Mouse (Mus musculus) thymus, postnatal 14 days (tissue): ENCODE measurements around the gene Xpo5.

Experiments
- DNase-seq: peaks from one replicate; pipeline ENCODE4 v3.0.0; 2021

Gene Xpo5

DNA sequence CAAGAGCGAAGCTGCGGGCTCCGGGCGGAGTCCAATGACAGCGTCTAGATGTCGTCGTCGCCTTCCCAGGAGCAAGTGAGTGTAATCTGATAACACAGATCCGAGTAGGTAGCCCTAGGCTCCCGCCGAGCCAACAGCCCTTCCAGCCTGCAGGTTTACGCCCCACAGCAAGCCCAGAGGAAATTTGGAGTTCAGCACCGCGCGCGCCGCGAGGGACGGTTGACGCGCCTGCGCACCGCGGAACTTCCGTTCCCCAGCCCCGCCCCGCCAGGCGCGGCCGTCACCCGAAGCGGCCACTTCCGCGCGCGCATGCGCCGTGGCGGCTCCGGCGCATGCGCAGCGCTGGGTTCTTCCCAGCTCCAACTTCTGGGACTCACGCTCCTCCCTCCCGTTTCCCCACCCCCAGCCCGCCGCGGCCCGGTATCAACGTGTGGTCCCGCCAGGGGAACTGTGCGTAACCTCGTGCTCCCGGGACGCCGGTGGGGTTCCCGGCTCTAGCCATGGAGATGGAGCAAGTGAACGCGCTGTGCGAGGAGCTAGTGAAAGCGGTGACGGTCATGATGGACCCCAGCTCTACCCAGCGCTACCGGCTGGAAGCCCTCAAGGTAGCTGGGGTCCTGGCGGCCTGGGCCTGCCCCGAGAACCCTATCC is at the start of gene Xpo5, which contains the start of gene Polh:
Gene Xpo5, plus strand, starts transcription at position 362 of the 651 bp plus-strand sequence.
Gene Polh, minus strand, starts transcription at position 225 of the 651 bp plus-strand sequence.
- DNase-seq: peak; percentile 95

DNA sequence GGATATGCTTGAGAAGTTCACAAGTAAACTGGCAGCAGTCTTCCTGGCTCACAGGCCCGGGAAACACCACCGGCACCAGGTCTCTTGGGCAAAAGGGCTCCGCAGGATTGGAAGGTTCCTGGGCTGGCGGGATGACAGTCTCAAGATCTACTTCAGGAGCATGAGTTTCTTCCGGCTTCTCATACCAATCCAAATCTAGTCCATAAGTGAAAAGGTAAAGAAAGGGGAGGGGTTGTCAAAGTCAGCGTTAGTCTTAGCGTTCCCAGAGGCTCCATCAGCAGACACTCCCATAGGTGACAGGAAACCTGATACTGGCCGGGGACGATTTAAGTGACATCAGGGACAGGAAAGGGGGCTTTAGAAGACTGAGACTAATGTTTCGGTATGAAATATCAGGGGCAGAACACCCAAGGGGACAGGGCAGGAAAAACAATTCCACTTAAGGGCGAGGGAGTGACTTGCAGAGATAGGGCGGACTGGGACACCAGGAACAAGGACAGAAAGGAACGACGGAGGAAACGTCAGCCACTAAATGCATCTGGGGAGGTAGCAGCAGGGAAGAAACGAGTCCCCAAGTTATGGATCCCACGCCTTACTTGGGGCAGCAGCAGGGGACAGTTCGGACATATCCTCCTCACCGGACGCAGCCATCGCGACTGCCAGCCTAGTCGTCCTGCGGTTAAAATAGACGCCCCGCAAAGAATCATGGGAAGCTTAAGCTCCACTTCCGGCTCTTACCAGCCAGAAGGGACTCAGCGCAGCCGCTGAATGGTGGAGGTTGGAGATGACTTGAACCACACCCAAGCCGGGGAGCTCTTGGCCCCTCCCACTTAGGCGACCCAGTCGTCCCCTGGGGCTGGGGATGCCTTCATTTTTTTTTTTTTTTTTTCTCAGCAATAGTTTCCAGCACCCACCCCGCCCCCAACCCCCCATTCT is 49.5 kb upstream of the Xpo5 start, which contains the start of gene Mad2l1bp:
Gene Mad2l1bp, minus strand, starts transcription at position 707 of the 936 bp plus-strand sequence.
- DNase-seq: peak; percentile 93

- no peak for DNase-seq
These were observed 48.2 kb upstream of the Xpo5 start for GRCm38 (mm10) chr17:46154336-46154735.

DNA sequence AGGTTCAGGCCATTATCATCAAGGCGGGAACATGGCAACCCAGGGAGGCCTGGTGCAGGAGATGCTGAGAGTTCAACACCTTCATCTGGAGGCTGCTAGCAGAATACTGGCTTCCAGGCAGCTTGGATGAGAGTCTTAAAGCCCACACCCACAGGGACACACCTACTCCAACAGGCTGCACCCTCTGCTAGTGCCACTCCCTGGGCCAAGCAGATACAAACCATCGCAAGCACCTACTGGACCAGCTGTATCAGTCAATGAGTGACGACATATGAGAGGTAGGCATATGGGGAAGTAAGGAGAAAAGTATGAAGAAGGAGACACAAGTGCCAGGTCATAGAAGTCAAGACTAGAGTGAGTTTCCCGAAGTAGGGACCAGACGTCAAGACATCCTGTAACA is 45.9 kb upstream of the Xpo5 start:
- DNase-seq: no peak

DNA sequence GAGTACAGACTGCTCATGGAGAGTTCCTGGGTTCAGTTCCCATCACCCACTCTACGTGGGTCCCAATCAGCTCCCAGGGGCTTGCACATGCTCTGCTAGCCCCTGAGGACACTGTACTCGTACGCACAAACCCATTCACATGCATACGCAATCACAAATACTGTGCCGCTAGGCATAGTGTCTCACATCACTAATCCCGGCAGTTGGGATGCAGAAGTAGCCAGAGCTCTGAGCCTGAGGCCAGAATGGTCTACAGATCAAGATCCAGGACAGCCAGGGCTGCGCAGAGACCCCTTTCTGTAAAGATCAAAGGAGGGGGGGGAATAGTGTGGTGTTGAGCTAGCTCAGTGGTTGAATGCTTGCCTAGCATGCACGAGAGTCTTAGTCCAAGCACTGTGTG is 45.5 kb upstream of the Xpo5 start:
- DNase-seq: no peak

- DNase-seq: no peak
These were observed 43.3 kb upstream of the Xpo5 start for GRCm38 (mm10) chr17:46159236-46159635.

DNA sequence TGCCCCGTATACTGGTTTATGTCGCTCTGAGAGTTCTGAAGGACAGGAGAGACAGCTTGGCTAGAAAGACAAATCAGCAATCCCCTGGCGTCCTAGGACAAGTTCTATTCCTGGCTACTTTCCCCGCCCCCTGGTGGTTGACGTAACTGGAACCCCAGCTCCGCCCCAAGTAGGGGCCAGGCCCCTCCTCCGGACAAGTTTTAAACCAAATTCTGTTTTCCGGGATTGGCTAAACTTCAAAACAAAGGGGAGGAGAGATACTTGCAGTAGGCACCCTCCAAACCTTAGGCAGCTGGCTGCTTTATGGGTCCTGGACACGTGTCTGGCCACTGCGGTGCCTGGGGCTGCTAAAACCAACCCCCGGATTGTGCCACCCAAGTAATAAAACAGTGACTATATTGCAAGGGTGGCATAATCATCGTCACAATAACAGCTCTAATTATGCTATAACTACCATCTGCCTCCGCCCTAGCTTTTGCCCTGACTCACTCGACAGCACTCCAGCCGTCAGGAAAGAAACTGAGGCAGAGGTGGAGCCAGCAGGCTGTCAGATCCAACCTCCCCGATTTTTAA is 42.4 kb upstream of the Xpo5 start:
- peak; percentile 95 for DNase-seq

DNA sequence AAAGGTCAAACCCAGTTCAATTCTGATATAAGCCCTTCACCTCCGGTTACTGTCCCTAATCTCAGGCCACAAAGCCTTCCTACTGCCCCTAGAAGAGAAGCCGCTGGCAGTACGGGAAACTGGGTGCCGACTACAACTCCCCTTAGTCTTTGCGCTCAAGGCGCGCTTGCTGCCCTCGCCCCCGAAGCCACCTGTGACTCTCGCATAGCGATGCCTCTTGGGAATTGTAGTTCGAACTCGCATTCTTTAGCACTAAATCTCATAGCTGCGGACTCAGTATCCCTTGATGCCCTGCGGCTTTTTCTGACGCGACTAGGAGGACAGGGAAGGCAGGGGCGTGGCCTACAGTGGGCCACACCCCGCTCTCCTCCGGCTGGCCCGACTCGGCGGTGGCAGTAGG is 41.9 kb upstream of the Xpo5 start, which contains the start of gene Gtpbp2:
Gene Gtpbp2, plus strand, starts transcription at position 347 of the 400 bp plus-strand sequence.
- DNase-seq: peak; percentile 96

DNA sequence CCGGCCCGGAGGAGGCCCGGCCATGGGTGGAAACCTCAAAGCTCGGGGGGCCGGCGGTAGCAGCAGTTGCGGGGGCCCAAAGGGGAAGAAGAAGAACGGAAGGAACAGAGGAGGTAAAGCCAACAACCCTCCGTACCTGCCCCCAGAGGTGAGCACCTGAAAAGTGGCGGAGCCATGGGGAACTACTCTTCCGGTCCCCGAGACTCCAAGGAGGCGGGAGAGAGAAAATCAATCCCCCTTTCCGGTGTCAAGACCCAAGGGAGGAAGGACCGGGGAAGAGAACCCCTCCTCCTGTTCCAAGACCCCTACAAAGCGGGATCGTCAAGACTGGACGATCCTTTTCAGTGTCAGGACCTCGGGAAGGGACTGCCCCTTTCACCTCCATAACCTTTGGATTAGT is 41.4 kb upstream of the Xpo5 start:
- DNase-seq: no peak

DNA sequence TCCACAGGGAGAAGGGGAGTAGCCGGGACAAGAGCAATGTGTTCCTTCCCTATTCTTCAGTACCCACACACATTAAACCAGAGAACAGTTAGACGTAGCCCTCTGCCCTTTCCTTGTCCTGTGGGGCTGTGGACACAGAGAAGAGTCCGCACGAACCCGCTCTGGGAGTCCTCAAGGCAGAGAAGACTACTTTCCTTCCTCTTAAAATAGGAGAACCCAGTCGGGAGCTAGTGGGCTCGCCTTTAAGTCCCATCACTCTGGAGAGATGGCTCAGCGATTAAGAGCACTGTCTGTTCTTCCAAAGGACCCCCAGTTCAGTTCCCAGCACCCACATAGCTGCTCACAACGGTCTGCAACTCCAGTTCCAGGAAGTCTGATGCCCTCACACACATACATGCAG is 40.9 kb upstream of the Xpo5 start:
- no peak for DNase-seq

GRCm38 (mm10) chr17:46162551-46162950 is 40.0 kb upstream of the Xpo5 start:
- DNase-seq: peak; percentile 49

DNA sequence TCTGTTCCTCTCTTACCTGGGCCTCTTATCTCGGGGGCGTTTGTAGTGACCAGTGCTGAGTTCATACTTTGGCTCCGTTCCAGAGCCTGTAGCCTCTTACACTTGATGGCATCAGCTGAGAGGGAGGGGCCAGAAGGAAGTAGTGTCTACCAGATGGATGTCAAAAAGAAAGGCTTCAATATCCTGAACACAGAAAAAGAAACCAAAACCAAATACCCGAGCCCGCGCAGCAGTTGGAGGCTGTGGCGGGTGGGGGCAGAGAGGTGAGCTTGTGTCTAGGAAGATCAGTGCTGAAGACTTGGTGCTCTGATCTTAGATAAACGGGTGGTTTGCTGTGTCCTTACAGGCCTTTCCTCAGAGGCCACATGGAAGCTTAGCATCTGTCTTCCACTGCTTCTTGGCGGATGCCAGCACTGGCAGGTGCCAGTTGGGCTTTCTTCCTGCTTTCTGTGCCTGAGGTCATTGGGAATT is 39.6 kb upstream of the Xpo5 start:
- peak; percentile 79 for DNase-seq

DNA sequence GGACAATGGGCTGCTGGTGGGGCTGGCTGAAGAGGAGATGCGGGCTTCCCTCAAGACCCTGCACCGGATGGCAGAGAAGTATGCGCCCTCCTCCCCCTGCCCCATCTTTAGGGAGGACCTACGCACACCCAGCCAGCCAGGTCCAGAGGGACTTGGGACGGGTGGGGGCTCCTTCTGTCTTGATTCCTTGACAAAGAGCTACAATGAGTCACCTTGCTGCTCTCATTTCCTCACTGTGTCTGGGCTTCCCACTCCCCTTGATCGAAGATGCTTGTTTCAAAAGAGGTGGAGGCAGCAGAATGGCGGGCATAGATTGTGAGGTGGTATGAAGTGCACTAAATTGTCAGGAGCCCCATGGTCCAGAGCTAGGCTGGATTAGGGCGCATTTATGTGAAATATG is 38.3 kb upstream of the Xpo5 start:
- no peak for DNase-seq

DNA sequence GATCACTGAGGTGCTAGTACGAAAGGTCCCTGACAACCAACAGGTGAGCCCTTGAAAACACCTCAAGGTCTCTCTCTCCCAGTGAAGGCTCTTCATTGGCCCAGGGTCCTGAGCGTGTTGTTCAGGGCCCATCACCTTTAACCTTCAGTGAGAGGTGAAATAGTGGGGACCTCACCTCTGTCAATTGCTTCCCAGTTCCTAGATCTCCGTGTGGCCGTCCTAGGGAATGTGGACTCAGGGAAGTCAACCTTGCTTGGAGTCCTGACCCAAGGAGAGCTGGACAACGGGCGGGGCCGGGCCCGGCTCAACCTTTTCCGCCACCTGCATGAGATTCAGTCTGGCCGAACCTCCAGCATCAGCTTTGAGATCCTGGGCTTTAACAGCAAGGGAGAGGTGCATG is 37.8 kb upstream of the Xpo5 start:
- DNase-seq: no peak

GRCm38 (mm10) chr17:46165460-46165859 is 37.1 kb upstream of the Xpo5 start:
- DNase-seq: no peak

DNA sequence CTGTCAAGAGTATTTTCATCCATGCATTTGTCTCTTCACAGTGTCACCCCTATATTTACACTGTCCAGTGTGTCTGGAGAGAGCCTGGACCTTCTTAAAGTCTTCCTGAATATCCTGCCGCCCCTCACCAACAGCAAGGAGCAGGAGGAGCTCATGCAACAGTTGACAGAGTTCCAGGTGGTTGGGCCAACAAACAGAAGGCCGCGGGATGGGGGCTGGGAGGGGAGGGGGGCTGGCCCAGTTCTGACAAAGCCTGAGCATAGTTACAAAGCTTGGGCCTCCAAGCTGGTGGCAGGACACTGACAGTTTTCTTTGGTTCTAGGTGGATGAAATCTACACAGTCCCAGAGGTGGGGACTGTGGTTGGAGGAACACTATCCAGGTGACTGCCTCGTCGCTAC is 36.3 kb upstream of the Xpo5 start:
- DNase-seq: no peak

DNA sequence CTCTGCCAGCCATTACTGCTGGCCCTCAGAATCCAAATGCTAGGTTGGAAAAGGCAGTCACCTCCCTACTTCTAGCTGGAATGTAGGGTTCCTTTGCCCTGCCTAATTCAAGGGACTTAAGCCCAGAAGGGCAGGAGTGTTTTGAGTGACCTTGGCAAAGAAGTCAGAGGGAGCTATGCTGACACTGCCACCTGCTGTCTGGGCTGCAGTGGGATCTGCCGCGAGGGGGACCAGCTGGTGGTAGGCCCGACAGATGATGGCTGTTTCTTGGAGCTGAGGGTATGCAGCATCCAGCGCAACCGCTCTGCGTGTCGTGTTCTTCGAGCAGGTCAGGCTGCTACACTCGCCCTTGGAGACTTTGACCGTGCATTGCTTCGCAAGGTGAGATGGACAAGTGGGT is 35.6 kb upstream of the Xpo5 start:
- no peak for DNase-seq

- DNase-seq: no peak
These were observed 34.3 kb upstream of the Xpo5 start for GRCm38 (mm10) chr17:46168318-46168717.

DNA sequence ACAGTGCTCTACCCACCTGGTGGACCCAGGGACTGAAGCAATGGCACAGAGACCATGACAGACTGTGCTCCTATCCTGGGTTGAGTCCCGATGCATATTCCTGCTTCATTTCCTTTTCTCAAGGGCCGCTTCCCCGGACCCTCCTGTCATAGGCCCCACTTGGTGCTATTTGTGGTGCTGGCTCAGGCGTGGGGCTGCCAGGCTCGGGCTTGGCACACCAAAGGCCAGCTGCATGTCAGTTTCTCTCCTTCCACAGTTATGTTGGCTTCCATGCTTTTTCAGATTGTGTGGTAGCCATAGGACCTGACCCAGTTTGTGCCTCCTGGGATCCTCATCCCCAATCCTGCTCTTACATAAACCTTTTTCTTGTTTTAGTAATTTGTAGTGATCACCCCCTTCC is 33.8 kb upstream of the Xpo5 start:
- DNase-seq: no peak

DNA sequence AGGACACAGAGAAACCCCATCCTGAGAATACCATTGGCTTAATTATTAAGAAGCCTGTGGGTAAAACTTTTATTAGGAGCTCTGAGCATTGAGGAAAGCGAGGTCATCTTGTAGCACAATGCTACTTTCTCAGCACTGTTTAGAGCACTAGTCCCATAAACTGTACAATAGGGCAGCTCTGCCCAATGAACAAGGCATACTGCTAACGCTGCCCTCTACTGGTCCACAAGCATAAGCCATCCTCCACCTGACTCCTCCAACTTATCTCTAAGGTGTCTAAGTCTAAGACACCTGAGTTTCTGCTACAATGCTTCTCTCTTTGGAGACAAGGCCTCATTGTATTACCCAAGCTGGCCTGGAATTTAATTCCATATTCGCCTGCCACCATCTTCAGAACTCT is 32.0 kb upstream of the Xpo5 start:
- peak; percentile 63 for DNase-seq

DNA sequence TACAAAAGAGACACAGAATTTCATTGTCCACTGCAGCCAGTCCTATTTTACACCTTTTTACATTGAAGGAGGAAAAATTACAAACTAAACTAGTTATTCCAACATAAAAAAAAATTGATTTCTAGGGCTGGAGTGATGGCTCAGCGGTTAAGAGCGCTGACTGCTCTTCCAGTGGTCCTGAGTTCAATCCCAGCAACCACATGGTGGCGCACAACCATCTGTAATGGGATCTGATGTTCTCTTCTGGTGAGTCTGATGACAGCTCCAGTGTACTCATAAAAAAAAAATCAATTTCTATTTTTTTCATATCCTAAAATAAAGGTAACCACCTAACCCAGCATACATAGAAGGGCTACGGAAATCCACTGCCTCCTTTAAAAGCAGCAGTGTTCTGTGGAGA is 20.3 kb upstream of the Xpo5 start:
- DNase-seq: peak; percentile 34

- no peak for DNase-seq
These were observed 13.8 kb upstream of the Xpo5 start for GRCm38 (mm10) chr17:46188829-46189228.

DNA sequence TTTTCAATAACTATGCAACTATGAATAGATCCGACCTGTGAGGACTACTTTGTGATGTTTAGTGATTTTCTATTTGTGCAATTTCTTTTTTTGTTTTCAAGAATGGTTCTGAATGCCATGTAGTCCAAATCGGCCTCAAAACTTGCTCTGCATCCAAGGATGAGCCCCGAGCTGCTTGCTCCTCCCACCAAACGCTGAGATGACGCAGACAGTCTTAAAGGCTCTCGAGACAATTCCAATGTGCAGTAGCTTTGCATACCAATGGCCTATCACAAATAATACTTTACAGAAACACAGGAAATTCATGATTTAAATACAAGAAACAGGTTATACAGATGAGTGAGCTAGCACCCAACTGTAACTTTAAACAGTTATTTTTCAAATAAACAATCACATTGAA is 1.4 kb upstream of the Xpo5 start:
- no peak for DNase-seq

- DNase-seq: no peak
These were observed 496 bp downstream of the Xpo5 start for GRCm38 (mm10) chr17:46203078-46203477.
